19 mouse cellular contexts compared by ENCODE assay signal in the genomic region with DNA sequence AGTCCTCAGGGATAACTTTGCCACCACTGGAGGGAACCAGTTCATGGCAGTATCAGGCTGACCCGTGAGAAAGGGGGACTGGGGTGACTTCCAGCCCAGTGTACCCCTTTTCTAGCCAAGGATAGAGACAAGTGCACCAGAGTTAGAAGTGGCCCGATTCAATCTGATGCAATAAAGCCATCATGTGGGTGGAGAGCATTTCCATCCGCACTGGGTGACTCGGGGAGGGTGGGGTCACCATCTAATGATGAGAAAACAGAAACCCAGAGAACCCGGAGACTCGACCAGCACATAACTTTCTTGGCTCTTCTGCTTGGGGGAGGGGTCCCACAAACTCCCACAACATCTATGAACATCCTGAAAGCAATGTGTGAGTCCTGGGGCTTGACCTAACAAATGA. TPM values are rescaled to one million over a fixed set of nuclear protein-coding genes. Genes with fewer than 3 reads are reported as not detected.
DNase-seq lines count a peak whose midpoint lies in the region; ATAC-seq and TF ChIP-seq lines count a peak whose summit lies in the region.
"Had no signal": no experiment of that assay in that cellular context is flagged by ENCODE, and none has a peak within 500 bp of the region (broad histone marks: within the 10 kb centered on the region; RNA-seq: fewer than 3 reads in every experiment).

No protein-coding gene starts in this region.

- H3K4me1 ChIP-seq in hindbrain, embryonic 10.5 days (replicated peaks), result peaks cover 41% of the 10 kb centered on the region
- H3K4me1 ChIP-seq in hindbrain, embryonic 13.5 days (replicated peaks), result 0 out of 2 replicates have a peak, but pooled peaks cover 5% of the 10 kb centered on the region
- peaks cover 45% of the 10 kb centered on the region for H3K4me1 ChIP-seq in thymus, adult 2 months (replicated peaks; ENCODE audit: control insufficient read depth, insufficient read depth, low read length)
- H3K4me1 ChIP-seq: forebrain, embryonic 15.5 days had no signal

- H3K27ac ChIP-seq in hindbrain, embryonic 10.5 days, result 0 out of 2 replicates have a peak overlapping the region, but pooled peaks have one; percentile 62
- no peak overlapping the region for H3K27ac ChIP-seq in hindbrain, embryonic 13.5 days
- no peak overlapping the region for H3K27ac ChIP-seq in thymus, adult 2 months (ENCODE audit: control insufficient read depth, insufficient read depth, low read length)
- H3K27ac ChIP-seq: embryonic facial prominence, embryonic 12.5 days; forebrain, embryonic 15.5 days had no signal

- H3K36me3 ChIP-seq in hindbrain, embryonic 10.5 days, result no peaks in the 10 kb centered on the region
- H3K36me3 ChIP-seq in hindbrain, embryonic 13.5 days, result no peaks in the 10 kb centered on the region
- no peaks in the 10 kb centered on the region for H3K36me3 ChIP-seq in thymus, adult 2 months (ENCODE audit: control insufficient read depth, insufficient read depth, low read length)
- H3K36me3 ChIP-seq: embryonic facial prominence, embryonic 12.5 days; forebrain, embryonic 15.5 days had no signal

- peaks cover 9% of the 10 kb centered on the region; the same call in 1 of the 2 replicates for H3K27me3 ChIP-seq in hindbrain, embryonic 10.5 days (ENCODE audit: insufficient read depth, poor library complexity, severe bottlenecking)
- H3K27me3 ChIP-seq in hindbrain, embryonic 13.5 days, result 0 out of 2 replicates have a peak, but pooled peaks cover 15% of the 10 kb centered on the region
- no peaks in the 10 kb centered on the region for H3K27me3 ChIP-seq in thymus, adult 2 months (ENCODE audit: control insufficient read depth, insufficient read depth, low read length)
- H3K27me3 ChIP-seq: forebrain, embryonic 15.5 days had no signal

- H3K9me3 ChIP-seq in hindbrain, embryonic 10.5 days, result no peaks in the 10 kb centered on the region
- no peaks in the 10 kb centered on the region for H3K9me3 ChIP-seq in hindbrain, embryonic 13.5 days
- H3K9me3 ChIP-seq: embryonic facial prominence, embryonic 12.5 days; forebrain, embryonic 15.5 days had no signal

- TF ChIP-seq POLR2A in thymus, adult 2 months (IDR thresholded peaks at IDR 0.05; ENCODE audit: control insufficient read depth, extremely low read depth, insufficient read depth, low read length, poor library complexity), result no peak

- no peak overlapping the region for H3K9ac ChIP-seq in hindbrain, embryonic 13.5 days
- H3K9ac ChIP-seq: embryonic facial prominence, embryonic 12.5 days; forebrain, embryonic 15.5 days had no signal

- peak; percentile 2 for DNase-seq in adrenal gland, postnatal 14 days
- DNase-seq in adrenal gland, postnatal 36 days, result no peak
- DNase-seq in hindbrain, embryonic 10.5 days (ENCODE audit: low spot score), result no peak
- peak; percentile 13 for DNase-seq in thymus, postnatal 4 days
- DNase-seq in thymus, adult 2 months, result no peak
- DNase-seq in left cerebral cortex, adult 8-10 months (ENCODE audit: low spot score in 2 of 2), result no peak
- DNase-seq: adrenal gland, adult 8-10 months; cerebellum, adult 11-12 months; cerebellum, adult 9-10 months; gastrocnemius, postnatal 14 days; heart, postnatal 10 days had no signal

- WGBS in hindbrain, embryonic 10.5 days, result 81% methylated on average over 6 of the region's 6 CpGs
- WGBS in hindbrain, embryonic 13.5 days, result 81% methylated on average over 6 of the region's 6 CpGs
- 82% methylated on average over 6 of the region's 6 CpGs for WGBS in thymus, adult 2 months

- no peak overlapping the region for H3K4me2 ChIP-seq in hindbrain, embryonic 13.5 days
- H3K4me2 ChIP-seq: embryonic facial prominence, embryonic 12.5 days; forebrain, embryonic 15.5 days had no signal

- H3K4me3 ChIP-seq in hindbrain, embryonic 10.5 days, result no peak overlapping the region
- H3K4me3 ChIP-seq in hindbrain, embryonic 13.5 days, result no peak overlapping the region
- H3K4me3 ChIP-seq in thymus, adult 2 months (ENCODE audit: control insufficient read depth, insufficient read depth, low read length), result no peak overlapping the region
- H3K4me3 ChIP-seq: embryonic facial prominence, embryonic 12.5 days; forebrain, embryonic 15.5 days had no signal

- TF ChIP-seq CTCF in thymus, adult 2 months (IDR thresholded peaks at IDR 0.05; ENCODE audit: borderline replicate concordance, control insufficient read depth, extremely low read depth, insufficient read depth, low read length, poor library complexity), result no peak

- ATAC-seq in hindbrain, embryonic 13.5 days (ENCODE audit: low FRiP score), result no peak
- ATAC-seq: forebrain, embryonic 15.5 days; hindbrain, embryonic 16.5 days had no signal

RNA-seq across cellular contexts. Expression of a gene that starts 3.4 kb away (rescaled TPM):
- 0.41 and 0.53 TPM in 2 replicates for total RNA-seq in adrenal gland, postnatal 14 days (2021)
- under 1 TPM; 0.26 to 0.96 TPM for total RNA-seq in adrenal gland, postnatal 36 days (2021)
- not detected in 2 replicates for polyA plus RNA-seq in hindbrain, embryonic 10.5 days (2016; fragmentation: Nextera tagmentation; extraction: Ambion mirVana)
- polyA plus RNA-seq in hindbrain, embryonic 13.5 days (2015; fragmentation: Nextera tagmentation; extraction: Ambion mirVana), result not detected in 2 replicates
- 16.4 and 19.9 TPM in 2 replicates for polyA plus RNA-seq in thymus, adult 2 months (2012; rRNA removed)
- total RNA-seq in left cerebral cortex, adult 8-10 months (2022), result not detected
- total RNA-seq: granulocyte monocyte progenitor cell, adult 5-6 weeks had no signal
- polyA plus RNA-seq: embryonic facial prominence, embryonic 12.5 days; forebrain, embryonic 11.5 days; forebrain, embryonic 15.5 days; heart, embryonic 14.5 days; hindbrain, embryonic 11.5 days; hindbrain, embryonic 16.5 days had no signal

RNA-seq across cellular contexts. Expression of a gene that starts 8.5 kb away (rescaled TPM):
- 19.7 and 20.8 TPM in 2 replicates for total RNA-seq in adrenal gland, postnatal 14 days (2021)
- total RNA-seq in adrenal gland, postnatal 36 days (2021), result 10 to 100 TPM; 14.8 to 19.4 TPM
- 97.6 and 103 TPM in 2 replicates for polyA plus RNA-seq in hindbrain, embryonic 10.5 days (2016; fragmentation: Nextera tagmentation; extraction: Ambion mirVana)
- 43.7 and 46.9 TPM in 2 replicates for polyA plus RNA-seq in hindbrain, embryonic 13.5 days (2015; fragmentation: Nextera tagmentation; extraction: Ambion mirVana)
- polyA plus RNA-seq in thymus, adult 2 months (2012; rRNA removed), result 56.3 and 66.1 TPM in 2 replicates
- total RNA-seq in left cerebral cortex, adult 8-10 months (2022), result 10 to 100 TPM; 20.8 to 22.5 (median 22.0) TPM

RNA-seq across cellular contexts. Expression of a gene that starts 25.4 kb away (rescaled TPM):
- total RNA-seq in adrenal gland, postnatal 14 days (2021), result 22.4 and 24.3 TPM in 2 replicates
- total RNA-seq in adrenal gland, postnatal 36 days (2021), result 10 to 100 TPM; 24.7 to 36.8 TPM
- 31.3 and 32.9 TPM in 2 replicates for polyA plus RNA-seq in hindbrain, embryonic 10.5 days (2016; fragmentation: Nextera tagmentation; extraction: Ambion mirVana)
- polyA plus RNA-seq in hindbrain, embryonic 13.5 days (2015; fragmentation: Nextera tagmentation; extraction: Ambion mirVana), result 21.0 and 24.1 TPM in 2 replicates
- 29.9 and 44.9 TPM in 2 replicates for polyA plus RNA-seq in thymus, adult 2 months (2012; rRNA removed)
- total RNA-seq in left cerebral cortex, adult 8-10 months (2022), result 10 to 100 TPM in 2 of 4 experiments, 1 to 10 TPM in 2; 8.4 to 14.2 (median 10.1) TPM
- total RNA-seq: granulocyte monocyte progenitor cell, adult 5-6 weeks had no signal

RNA-seq across cellular contexts. Expression of a gene that starts 29.6 kb away (rescaled TPM):
- total RNA-seq in adrenal gland, postnatal 14 days (2021), result 15.3 and 21.3 TPM in 2 replicates
- total RNA-seq in adrenal gland, postnatal 36 days (2021), result 10 to 100 TPM; 22.1 to 22.7 TPM
- 34.2 and 36.3 TPM in 2 replicates for polyA plus RNA-seq in hindbrain, embryonic 10.5 days (2016; fragmentation: Nextera tagmentation; extraction: Ambion mirVana)
- polyA plus RNA-seq in hindbrain, embryonic 13.5 days (2015; fragmentation: Nextera tagmentation; extraction: Ambion mirVana), result 35.6 and 38.7 TPM in 2 replicates
- polyA plus RNA-seq in thymus, adult 2 months (2012; rRNA removed), result 21.0 and 25.5 TPM in 2 replicates
- total RNA-seq in left cerebral cortex, adult 8-10 months (2022), result 10 to 100 TPM; 19.3 to 22.4 (median 20.9) TPM

Comparison
In these comparisons a context has a peak if more than half of its experiments do, and no peak if none do; other contexts are left out.
1. DNase-seq: peak in adrenal gland, postnatal 14 days (single experiment) and thymus, postnatal 4 days (single experiment); none in adrenal gland, postnatal 36 days (0 of 2), hindbrain, embryonic 10.5 days (single experiment), thymus, adult 2 months (single experiment) and left cerebral cortex, adult 8-10 months (0 of 2).